29 mouse cellular contexts compared by ENCODE assay signal in the genomic region with DNA sequence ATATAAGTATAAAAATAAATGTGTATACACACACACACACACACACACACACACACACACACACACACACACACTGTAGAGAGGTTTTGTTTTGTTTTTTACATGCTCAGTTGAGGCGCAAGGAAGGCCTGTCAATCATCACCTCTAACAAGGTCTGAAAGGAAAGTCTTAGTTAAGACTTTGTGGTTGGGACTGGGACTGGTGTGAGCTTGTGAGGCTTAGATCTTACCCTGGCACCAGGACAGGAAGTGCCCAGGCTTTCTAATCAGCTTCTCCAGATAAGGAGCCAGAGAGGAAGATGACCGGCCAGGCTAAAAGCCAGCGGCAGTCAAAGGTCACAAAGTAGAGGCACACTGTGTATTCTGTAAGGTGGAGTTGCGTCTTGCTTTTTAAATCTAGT. TPM values are rescaled to one million over a fixed set of nuclear protein-coding genes. Genes with fewer than 3 reads are reported as not detected.
"Had no signal": no experiment of that assay in that cellular context is flagged by ENCODE, and none has a peak within 500 bp of the region (broad histone marks: within the 10 kb centered on the region; RNA-seq: fewer than 3 reads in every experiment).

No protein-coding gene starts in this region.

- H3K4me1 ChIP-seq: intestine, embryonic 15.5 days; limb, embryonic 10.5 days; limb, embryonic 13.5 days; liver, embryonic 13.5 days; lung, embryonic 15.5 days; megakaryocyte, embryonic 14.5 days; midbrain, embryonic 10.5 days; midbrain, embryonic 13.5 days; neural tube, embryonic 13.5 days had no signal

- H3K36me3 ChIP-seq: intestine, embryonic 15.5 days; limb, embryonic 10.5 days; limb, embryonic 13.5 days; liver, embryonic 13.5 days; lung, embryonic 15.5 days; midbrain, embryonic 10.5 days; midbrain, embryonic 13.5 days; neural tube, embryonic 13.5 days had no signal

- ATAC-seq: intestine, embryonic 15.5 days; midbrain, embryonic 13.5 days; midbrain, embryonic 16.5 days had no signal

- DNase-seq: kidney, adult 18-20 months; kidney, adult 9 months; kidney, postnatal 14 days; kidney, postnatal 4 days; liver; liver, embryonic 13.5 days; lung, postnatal 10 days; lung, postnatal 4 days; thymus, adult 18-20 months; thymus, postnatal 36 days had no signal

- H3K27ac ChIP-seq: intestine, embryonic 15.5 days; limb, embryonic 10.5 days; limb, embryonic 13.5 days; liver, embryonic 13.5 days; lung, embryonic 15.5 days; midbrain, embryonic 10.5 days; midbrain, embryonic 13.5 days; neural tube, embryonic 13.5 days; stomach, postnatal 0 days had no signal

- H3K27me3 ChIP-seq: intestine, embryonic 15.5 days; limb, embryonic 13.5 days; liver, embryonic 13.5 days; lung, embryonic 15.5 days; megakaryocyte, embryonic 14.5 days; midbrain, embryonic 13.5 days; neural tube, embryonic 13.5 days had no signal

- H3K4me2 ChIP-seq: intestine, embryonic 15.5 days; limb, embryonic 13.5 days; liver, embryonic 13.5 days; lung, embryonic 15.5 days; midbrain, embryonic 13.5 days; neural tube, embryonic 13.5 days had no signal

- H3K4me3 ChIP-seq: intestine, embryonic 15.5 days; limb, embryonic 10.5 days; limb, embryonic 13.5 days; liver, embryonic 13.5 days; lung, embryonic 15.5 days; megakaryocyte, embryonic 14.5 days; midbrain, embryonic 10.5 days; midbrain, embryonic 13.5 days; myocyte; neural tube, embryonic 13.5 days had no signal

- H3K9me3 ChIP-seq: intestine, embryonic 15.5 days; limb, embryonic 10.5 days; limb, embryonic 13.5 days; liver, embryonic 13.5 days; lung, embryonic 15.5 days; megakaryocyte, embryonic 14.5 days; midbrain, embryonic 10.5 days; midbrain, embryonic 13.5 days; neural tube, embryonic 13.5 days had no signal

- H3K9ac ChIP-seq: intestine, embryonic 15.5 days; limb, embryonic 13.5 days; liver, embryonic 13.5 days; lung, embryonic 15.5 days; midbrain, embryonic 13.5 days; neural tube, embryonic 13.5 days had no signal

RNA-seq across cellular contexts. Expression of a gene that starts 33.7 kb away (rescaled TPM):
- total RNA-seq: layer of hippocampus, adult 18-20 months; layer of hippocampus, postnatal 14 days; monocyte, adult 5-6 weeks; neutrophil, adult 5-6 weeks had no signal
- polyA plus RNA-seq: intestine, embryonic 15.5 days; kidney, embryonic 16.5 days; limb, embryonic 10.5 days; liver, embryonic 13.5 days; liver, embryonic 16.5 days; lung, embryonic 15.5 days; midbrain, embryonic 10.5 days; midbrain, embryonic 13.5 days; midbrain, embryonic 16.5 days; neural tube, embryonic 13.5 days; stomach, embryonic 14.5 days; stomach, postnatal 0 days; urinary bladder, adult 2 months had no signal

RNA-seq across cellular contexts. Expression of a gene that starts 54.4 kb away (rescaled TPM):
- total RNA-seq: neutrophil, adult 5-6 weeks had no signal
- polyA plus RNA-seq: liver, embryonic 13.5 days; liver, embryonic 16.5 days; midbrain, embryonic 10.5 days had no signal
